Mouse (Mus musculus): ENCODE data around the gene Smpd3. TPM values are rescaled to one million over a fixed set of nuclear protein-coding genes. Genes with fewer than 3 reads are reported as not detected.

The Smpd3 gene
- polyA plus RNA-seq, 2 experiments, result 11.2 to 17.5 TPM

- Histone ChIP-seq H3K9ac (ENCODE audit: low read depth, low read length, severe bottlenecking) (no peak overlapping the region), H3K36me3 (ENCODE audit: control insufficient read depth, insufficient read depth, low read length) (peaks cover 79% of the 10 kb centered on the region), H3K4me2 (replicated peaks; ENCODE audit: low read depth, low read length, severe bottlenecking) (no peak overlapping the region), H3K4me1 (ENCODE audit: control insufficient read depth, insufficient read depth, low read length) (no peaks in the 10 kb centered on the region), H3K27me3 (ENCODE audit: control insufficient read depth, insufficient read depth, low read length) (no peaks in the 10 kb centered on the region), H3K9me3 (ENCODE audit: control insufficient read depth, low read length) (no peaks in the 10 kb centered on the region), H3K27ac (replicated peaks; ENCODE audit: low read depth, low read length) (no peak overlapping the region), H3K4me3 (replicated peaks; ENCODE audit: low read length) (no peak overlapping the region)
- no peak for DNase-seq (ENCODE audit: low spot score)
- no peak for ATAC-seq (ENCODE audit: low FRiP score, low read depth)
- WGBS, result 77% methylated on average over 3 of the region's 3 CpGs
- TF ChIP-seq POLR2A (IDR thresholded peaks at IDR 0.05; ENCODE audit: borderline replicate concordance, extremely low read depth, insufficient read depth, insufficient read length), result no peak
Observed at GRCm38 (mm10) chr8:106232751-106233150, 105.0 kb downstream of the Smpd3 start.

- 0 out of 2 replicates have a peak overlapping the region, but pooled peaks have one; percentile 26 for H3K27ac ChIP-seq (replicated peaks; ENCODE audit: low read depth, low read length)
- no peaks in the 10 kb centered on the region for H3K9me3 ChIP-seq (ENCODE audit: control insufficient read depth, low read length)
- no peak for TF ChIP-seq POLR2A (IDR thresholded peaks at IDR 0.05; ENCODE audit: borderline replicate concordance, extremely low read depth, insufficient read depth, insufficient read length)
- peak; percentile 68 for ATAC-seq (ENCODE audit: low FRiP score, low read depth)
- DNase-seq (ENCODE audit: low spot score), result peak; percentile 31
- no peaks in the 10 kb centered on the region for H3K27me3 ChIP-seq (ENCODE audit: control insufficient read depth, insufficient read depth, low read length)
- no peak overlapping the region for H3K4me2 ChIP-seq (replicated peaks; ENCODE audit: low read depth, low read length, severe bottlenecking)
- H3K36me3 ChIP-seq (ENCODE audit: control insufficient read depth, insufficient read depth, low read length), result peaks cover 78% of the 10 kb centered on the region
- no peaks in the 10 kb centered on the region for H3K4me1 ChIP-seq (ENCODE audit: control insufficient read depth, insufficient read depth, low read length)
- no peak overlapping the region for H3K9ac ChIP-seq (ENCODE audit: low read depth, low read length, severe bottlenecking)
- WGBS, result 60% methylated on average over 7 of the region's 7 CpGs
- H3K4me3 ChIP-seq (replicated peaks; ENCODE audit: low read length), result no peak overlapping the region
Observed at GRCm38 (mm10) chr8:106231536-106231935, 106.3 kb downstream of the Smpd3 start.

GRCm38 (mm10) chr8:106226589-106226988, 111.2 kb downstream of the Smpd3 start:
- WGBS, result 43% methylated on average over 9 of the region's 9 CpGs
- no peak for ATAC-seq (ENCODE audit: low FRiP score, low read depth)
- no peak overlapping the region for H3K4me3 ChIP-seq (replicated peaks; ENCODE audit: low read length)
- peaks cover 67% of the 10 kb centered on the region for H3K36me3 ChIP-seq (ENCODE audit: control insufficient read depth, insufficient read depth, low read length)
- no peak overlapping the region for H3K9ac ChIP-seq (ENCODE audit: low read depth, low read length, severe bottlenecking)
- TF ChIP-seq POLR2A (IDR thresholded peaks at IDR 0.05; ENCODE audit: borderline replicate concordance, extremely low read depth, insufficient read depth, insufficient read length), result no peak
- H3K9me3 ChIP-seq (ENCODE audit: control insufficient read depth, low read length), result no peaks in the 10 kb centered on the region
- H3K27ac ChIP-seq (replicated peaks; ENCODE audit: low read depth, low read length), result no peak overlapping the region
- no peaks in the 10 kb centered on the region for H3K27me3 ChIP-seq (ENCODE audit: control insufficient read depth, insufficient read depth, low read length)
- DNase-seq (ENCODE audit: low spot score), result peak; percentile 36
- H3K4me2 ChIP-seq (replicated peaks; ENCODE audit: low read depth, low read length, severe bottlenecking), result no peak overlapping the region
- no peaks in the 10 kb centered on the region for H3K4me1 ChIP-seq (ENCODE audit: control insufficient read depth, insufficient read depth, low read length)

- H3K4me3 ChIP-seq (replicated peaks; ENCODE audit: low read length), result no peak overlapping the region
- DNase-seq (ENCODE audit: low spot score), result no peak
- no peak overlapping the region for H3K27ac ChIP-seq (replicated peaks; ENCODE audit: low read depth, low read length)
- no peak overlapping the region for H3K9ac ChIP-seq (ENCODE audit: low read depth, low read length, severe bottlenecking)
- TF ChIP-seq POLR2A (IDR thresholded peaks at IDR 0.05; ENCODE audit: borderline replicate concordance, extremely low read depth, insufficient read depth, insufficient read length), result no peak
- no peaks in the 10 kb centered on the region for H3K9me3 ChIP-seq (ENCODE audit: control insufficient read depth, low read length)
- no peak overlapping the region for H3K4me2 ChIP-seq (replicated peaks; ENCODE audit: low read depth, low read length, severe bottlenecking)
- WGBS, result 89% methylated on average over 3 of the region's 3 CpGs
- no peaks in the 10 kb centered on the region for H3K27me3 ChIP-seq (ENCODE audit: control insufficient read depth, insufficient read depth, low read length)
- H3K4me1 ChIP-seq (ENCODE audit: control insufficient read depth, insufficient read depth, low read length), result no peaks in the 10 kb centered on the region
- no peak for ATAC-seq (ENCODE audit: low FRiP score, low read depth)
- peaks cover 65% of the 10 kb centered on the region for H3K36me3 ChIP-seq (ENCODE audit: control insufficient read depth, insufficient read depth, low read length)
Observed at GRCm38 (mm10) chr8:106219620-106220019, 118.2 kb downstream of the Smpd3 start.

- no peaks in the 10 kb centered on the region for H3K27me3 ChIP-seq (ENCODE audit: control insufficient read depth, insufficient read depth, low read length)
- ATAC-seq (ENCODE audit: low FRiP score, low read depth) (no peak), DNase-seq (ENCODE audit: low spot score) (no peak)
- no peaks in the 10 kb centered on the region for H3K9me3 ChIP-seq (ENCODE audit: control insufficient read depth, low read length)
- no peak overlapping the region for H3K27ac ChIP-seq (replicated peaks; ENCODE audit: low read depth, low read length)
- peaks cover 44% of the 10 kb centered on the region for H3K36me3 ChIP-seq (ENCODE audit: control insufficient read depth, insufficient read depth, low read length)
- no peak overlapping the region for H3K9ac ChIP-seq (ENCODE audit: low read depth, low read length, severe bottlenecking)
- H3K4me2 ChIP-seq (replicated peaks; ENCODE audit: low read depth, low read length, severe bottlenecking), result no peak overlapping the region
- no peak overlapping the region for H3K4me3 ChIP-seq (replicated peaks; ENCODE audit: low read length)
- TF ChIP-seq POLR2A (IDR thresholded peaks at IDR 0.05; ENCODE audit: borderline replicate concordance, extremely low read depth, insufficient read depth, insufficient read length), result no peak
- H3K4me1 ChIP-seq (ENCODE audit: control insufficient read depth, insufficient read depth, low read length), result peaks cover 6% of the 10 kb centered on the region; the same call in 1 of the 2 replicates
- 87% methylated on average over 3 of the region's 3 CpGs for WGBS
Observed at GRCm38 (mm10) chr8:106213959-106214358, 123.8 kb downstream of the Smpd3 start.

GRCm38 (mm10) chr8:106211421-106211820, 126.4 kb downstream of the Smpd3 start:
- peaks cover 6% of the 10 kb centered on the region; the same call in 1 of the 2 replicates for H3K4me1 ChIP-seq (ENCODE audit: control insufficient read depth, insufficient read depth, low read length)
- H3K9me3 ChIP-seq (ENCODE audit: control insufficient read depth, low read length), result no peaks in the 10 kb centered on the region
- 4% methylated on average over 13 of the region's 13 CpGs for WGBS
- H3K4me3 ChIP-seq (replicated peaks; ENCODE audit: low read length), result peak overlapping the region; percentile 84
- peak overlapping the region; percentile 93 for H3K27ac ChIP-seq (replicated peaks; ENCODE audit: low read depth, low read length)
- no peak for TF ChIP-seq POLR2A (IDR thresholded peaks at IDR 0.05; ENCODE audit: borderline replicate concordance, extremely low read depth, insufficient read depth, insufficient read length)
- DNase-seq (ENCODE audit: low spot score) (peak; percentile 8), ATAC-seq (ENCODE audit: low FRiP score, low read depth) (no peak)
- peak overlapping the region; percentile 58 for H3K4me2 ChIP-seq (replicated peaks; ENCODE audit: low read depth, low read length, severe bottlenecking)
- peaks cover 41% of the 10 kb centered on the region for H3K36me3 ChIP-seq (ENCODE audit: control insufficient read depth, insufficient read depth, low read length)
- H3K27me3 ChIP-seq (ENCODE audit: control insufficient read depth, insufficient read depth, low read length), result no peaks in the 10 kb centered on the region
- peak overlapping the region; percentile 92 for H3K9ac ChIP-seq (ENCODE audit: low read depth, low read length, severe bottlenecking)
